8 mouse cellular contexts compared by ENCODE assay signal in the genomic region with DNA sequence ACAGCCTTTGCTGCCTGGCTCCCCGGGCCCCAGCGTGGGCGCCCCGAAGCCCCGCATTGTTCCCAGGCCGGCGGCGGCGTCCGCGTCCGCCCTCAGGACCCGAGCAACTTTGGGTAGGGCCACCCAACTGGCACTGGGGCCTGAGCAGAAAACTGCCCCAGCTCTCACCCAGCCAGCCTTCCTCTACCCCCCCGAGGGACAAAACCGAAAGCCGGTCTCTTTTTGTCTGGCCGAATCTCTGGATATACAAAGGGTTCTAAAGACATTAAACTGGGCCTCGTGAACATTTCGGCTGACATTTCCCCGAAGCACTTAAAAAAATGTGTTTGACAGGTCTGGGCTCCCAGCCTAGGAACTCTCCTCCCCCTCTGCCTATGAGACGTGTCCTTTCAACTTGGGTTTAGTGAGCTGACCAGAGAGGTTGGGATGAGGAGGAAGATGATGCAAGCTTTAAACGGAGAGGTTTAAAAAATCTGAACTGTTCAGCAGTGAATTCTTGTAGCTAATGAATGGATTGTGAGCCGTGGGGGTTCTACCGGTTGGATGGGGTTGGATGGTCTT. TPM values are rescaled to one million over a fixed set of nuclear protein-coding genes. Genes with fewer than 3 reads are reported as not detected.
DNase-seq lines count a peak whose midpoint lies in the region; ATAC-seq lines count a peak whose summit lies in the region.

No protein-coding gene starts in this region.

- H3K4me3 ChIP-seq in embryonic facial prominence, embryonic 10.5 days = peak overlapping the region; percentile 91
- H3K4me3 ChIP-seq in heart, embryonic 13.5 days = peak overlapping the region; percentile 97
- H3K4me3 ChIP-seq in megakaryocyte, embryonic 14.5 days (replicated peaks) = peak overlapping the region; percentile 97
- H3K4me3 ChIP-seq in stomach, embryonic 16.5 days (replicated peaks; ENCODE audit: low read length) = peak overlapping the region; percentile 88

- under 1% methylated on average over 24 of the region's 24 CpGs for WGBS in embryonic facial prominence, embryonic 10.5 days
- under 1% methylated on average over 24 of the region's 24 CpGs for WGBS in heart, embryonic 13.5 days
- under 1% methylated on average over 24 of the region's 24 CpGs for WGBS in stomach, embryonic 16.5 days

- H3K9ac ChIP-seq in heart, embryonic 13.5 days = peak overlapping the region; percentile 100
- H3K9ac ChIP-seq in stomach, embryonic 16.5 days (ENCODE audit: low read length) = peak overlapping the region; percentile 100

- peaks cover 9% of the 10 kb centered on the region; the same call in 1 of the 2 replicates for H3K36me3 ChIP-seq in embryonic facial prominence, embryonic 10.5 days (replicated peaks)
- no peaks in the 10 kb centered on the region for H3K36me3 ChIP-seq in heart, embryonic 13.5 days
- no peaks in the 10 kb centered on the region for H3K36me3 ChIP-seq in megakaryocyte, embryonic 14.5 days (replicated peaks; ENCODE audit: low read length)
- H3K36me3 ChIP-seq in stomach, embryonic 16.5 days (ENCODE audit: control insufficient read depth, insufficient read depth, low read length) = no peaks in the 10 kb centered on the region

- peak overlapping the region; percentile 100 for H3K27ac ChIP-seq in embryonic facial prominence, embryonic 10.5 days (replicated peaks)
- H3K27ac ChIP-seq in heart, embryonic 13.5 days (replicated peaks) = peak overlapping the region; percentile 97
- H3K27ac ChIP-seq in stomach, embryonic 16.5 days (ENCODE audit: low read length) = peak overlapping the region; percentile 96

- intact Hi-C loops in left cerebral cortex, postnatal 14 days (cut with DNase I) = loop anchor here (10.0 kb wide), 1 partner anchor 200 kb away; no protein-coding TSS in a partner anchor

- peak; percentile 9; the same call in 1 of the 2 replicates for ATAC-seq in heart, embryonic 13.5 days (ENCODE audit: extremely low read depth, insufficient number of reproducible peaks, low FRiP score, low TSS enrichment)
- ATAC-seq in stomach, embryonic 16.5 days (ENCODE audit: insufficient read depth, low FRiP score) = peak; percentile 46

- H3K9me3 ChIP-seq in embryonic facial prominence, embryonic 10.5 days = no peaks in the 10 kb centered on the region
- no peaks in the 10 kb centered on the region for H3K9me3 ChIP-seq in heart, embryonic 13.5 days
- H3K9me3 ChIP-seq in megakaryocyte, embryonic 14.5 days = 0 out of 2 replicates have a peak, but pooled peaks cover 4% of the 10 kb centered on the region
- H3K9me3 ChIP-seq in stomach, embryonic 16.5 days (replicated peaks; ENCODE audit: control insufficient read depth, low read length) = no peaks in the 10 kb centered on the region

- peaks cover 30% of the 10 kb centered on the region for H3K4me1 ChIP-seq in embryonic facial prominence, embryonic 10.5 days
- H3K4me1 ChIP-seq in heart, embryonic 13.5 days = peaks cover 36% of the 10 kb centered on the region
- peaks cover 36% of the 10 kb centered on the region for H3K4me1 ChIP-seq in megakaryocyte, embryonic 14.5 days
- peaks cover 12% of the 10 kb centered on the region for H3K4me1 ChIP-seq in stomach, embryonic 16.5 days (ENCODE audit: control insufficient read depth, insufficient read depth, low read length)

- peaks cover 22% of the 10 kb centered on the region for H3K27me3 ChIP-seq in embryonic facial prominence, embryonic 10.5 days (replicated peaks; ENCODE audit: low read depth, poor library complexity, severe bottlenecking)
- H3K27me3 ChIP-seq in heart, embryonic 13.5 days (replicated peaks) = peaks cover 27% of the 10 kb centered on the region
- H3K27me3 ChIP-seq in megakaryocyte, embryonic 14.5 days (replicated peaks) = peaks cover 15% of the 10 kb centered on the region
- no peaks in the 10 kb centered on the region for H3K27me3 ChIP-seq in stomach, embryonic 16.5 days (ENCODE audit: control insufficient read depth, insufficient read depth, low read length)

- H3K4me2 ChIP-seq in heart, embryonic 13.5 days = peak overlapping the region; percentile 87
- H3K4me2 ChIP-seq in stomach, embryonic 16.5 days (ENCODE audit: low read depth, low read length) = peak overlapping the region; percentile 84

- peak; percentile 7 to 22 for DNase-seq in left cerebral cortex, postnatal 14 days (ENCODE audit: low spot score in 2 of 2)
- DNase-seq in left cerebral cortex, adult 11 months (ENCODE audit: low spot score) = no peak
- peak; percentile 69 for DNase-seq in NIH3T3 (ENCODE audit: low read depth)
- peak; percentile 65 for DNase-seq in embryonic facial prominence, embryonic 10.5 days (ENCODE audit: low spot score)
- DNase-seq in kidney, postnatal 25 days = peak; percentile 30 to 60

RNA-seq across cellular contexts. Expression of a gene that starts 1.0 kb away (rescaled TPM):
- 10 to 100 TPM; 74.0 to 75.4 TPM for total RNA-seq in left cerebral cortex, postnatal 14 days (2021)
- 182 and 187 TPM in 2 replicates for polyA plus RNA-seq in embryonic facial prominence, embryonic 10.5 days (2016; fragmentation: Nextera tagmentation; extraction: Ambion mirVana)
- polyA plus RNA-seq in heart, embryonic 13.5 days (2015; fragmentation: Nextera tagmentation; extraction: Ambion mirVana) = 96.0 and 97.1 TPM in 2 replicates
- polyA plus RNA-seq in megakaryocyte, embryonic 14.5 days (2012; ENCODE audit: insufficient read depth, low replicate concordance) = 20.0 and 20.6 TPM in 2 replicates
- polyA plus RNA-seq in stomach, embryonic 16.5 days (2015; fragmentation: Nextera tagmentation; extraction: Ambion mirVana) = 94.5 and 111 TPM in 2 replicates

RNA-seq across cellular contexts. Expression of a gene that starts 39.1 kb away (rescaled TPM):
- under 1 TPM in 1 of 2 experiments, not detected in 1; 0.37 TPM for total RNA-seq in left cerebral cortex, postnatal 14 days (2021)
- 0.67 and 1.2 TPM in 2 replicates for polyA plus RNA-seq in embryonic facial prominence, embryonic 10.5 days (2016; fragmentation: Nextera tagmentation; extraction: Ambion mirVana)
- polyA plus RNA-seq in heart, embryonic 13.5 days (2015; fragmentation: Nextera tagmentation; extraction: Ambion mirVana) = 1.0 and 1.1 TPM in 2 replicates
- polyA plus RNA-seq in megakaryocyte, embryonic 14.5 days (2012; ENCODE audit: insufficient read depth, low replicate concordance) = 6.0 TPM in 1 of 2 replicates, not detected in the other
- 4.7 and 6.1 TPM in 2 replicates for polyA plus RNA-seq in stomach, embryonic 16.5 days (2015; fragmentation: Nextera tagmentation; extraction: Ambion mirVana)

RNA-seq across cellular contexts. Expression of a gene that starts 46.2 kb away (rescaled TPM):
- total RNA-seq in left cerebral cortex, postnatal 14 days (2021) = under 1 TPM; 0.24 to 0.32 TPM
- 0.05 and 0.13 TPM in 2 replicates for polyA plus RNA-seq in embryonic facial prominence, embryonic 10.5 days (2016; fragmentation: Nextera tagmentation; extraction: Ambion mirVana)
- polyA plus RNA-seq in heart, embryonic 13.5 days (2015; fragmentation: Nextera tagmentation; extraction: Ambion mirVana) = 0.04 and 0.12 TPM in 2 replicates
- 0.09 TPM in 1 of 2 replicates, not detected in the other for polyA plus RNA-seq in megakaryocyte, embryonic 14.5 days (2012; ENCODE audit: insufficient read depth, low replicate concordance)
- 0.36 and 0.37 TPM in 2 replicates for polyA plus RNA-seq in stomach, embryonic 16.5 days (2015; fragmentation: Nextera tagmentation; extraction: Ambion mirVana)

RNA-seq across cellular contexts. Expression of a gene that starts 52.9 kb away (rescaled TPM):
- total RNA-seq in left cerebral cortex, postnatal 14 days (2021) = under 1 TPM in 1 of 2 experiments, not detected in 1; 0.32 TPM
- 0.40 and 0.62 TPM in 2 replicates for polyA plus RNA-seq in embryonic facial prominence, embryonic 10.5 days (2016; fragmentation: Nextera tagmentation; extraction: Ambion mirVana)
- 0.12 TPM in 1 of 2 replicates, not detected in the other for polyA plus RNA-seq in heart, embryonic 13.5 days (2015; fragmentation: Nextera tagmentation; extraction: Ambion mirVana)
- polyA plus RNA-seq in megakaryocyte, embryonic 14.5 days (2012; ENCODE audit: insufficient read depth, low replicate concordance) = not detected in 2 replicates
- 0.34 and 0.45 TPM in 2 replicates for polyA plus RNA-seq in stomach, embryonic 16.5 days (2015; fragmentation: Nextera tagmentation; extraction: Ambion mirVana)

RNA-seq across cellular contexts. Expression of a gene that starts 53.1 kb away (rescaled TPM):
- total RNA-seq in left cerebral cortex, postnatal 14 days (2021) = 1 to 10 TPM; 4.6 to 4.7 TPM
- 11.5 and 14.5 TPM in 2 replicates for polyA plus RNA-seq in embryonic facial prominence, embryonic 10.5 days (2016; fragmentation: Nextera tagmentation; extraction: Ambion mirVana)
- 11.4 and 13.6 TPM in 2 replicates for polyA plus RNA-seq in heart, embryonic 13.5 days (2015; fragmentation: Nextera tagmentation; extraction: Ambion mirVana)
- 2.9 and 6.4 TPM in 2 replicates for polyA plus RNA-seq in megakaryocyte, embryonic 14.5 days (2012; ENCODE audit: insufficient read depth, low replicate concordance)
- polyA plus RNA-seq in stomach, embryonic 16.5 days (2015; fragmentation: Nextera tagmentation; extraction: Ambion mirVana) = 9.1 and 11.1 TPM in 2 replicates
